Mouse (Mus musculus) CD8-positive naive resting alpha-beta T cell, adult 57 days (primary cell): Measurements from ENCODE around the gene Gm21103. TPM values are rescaled to one million over a fixed set of nuclear protein-coding genes. Genes with fewer than 3 reads are reported as not detected.

ENCODE experiments used
- total RNA-seq: library from RNA; stranded (reverse); gene quantifications from one replicate; pipeline ENCODE4 v1.2.4, GENCODE M21; 2023

The Gm21103 gene
- not detected for total RNA-seq

DNA sequence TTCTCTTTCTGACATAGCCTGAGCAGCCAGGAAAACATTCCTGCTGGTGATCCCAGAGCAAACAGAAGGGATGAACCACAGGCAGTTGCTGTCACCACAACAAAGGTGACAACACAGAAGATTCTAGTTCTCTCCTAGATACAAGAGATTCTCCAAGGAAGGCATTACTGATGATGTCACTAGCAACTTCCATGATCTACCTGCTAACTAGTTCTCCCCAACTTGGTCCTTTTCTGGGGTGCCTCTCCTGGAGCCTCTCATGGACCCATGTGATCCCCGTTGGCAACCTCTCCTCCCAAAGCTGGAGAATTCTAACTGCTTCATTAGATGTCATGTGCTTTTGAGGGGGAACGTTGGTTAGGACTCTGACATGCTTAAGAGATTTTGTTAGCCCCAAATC is at the start of gene Gm21103:
Gene Gm21103 (minus strand): TSS at position 101 of the 400 bp plus-strand sequence.

GRCm38 (mm10) chr14:6343578-6343977 is 38.9 kb upstream of the Gm21103 start, which contains the start of gene Gm3618:
TSS of gene Gm3618 (minus strand) at chr14:6343678.

DNA sequence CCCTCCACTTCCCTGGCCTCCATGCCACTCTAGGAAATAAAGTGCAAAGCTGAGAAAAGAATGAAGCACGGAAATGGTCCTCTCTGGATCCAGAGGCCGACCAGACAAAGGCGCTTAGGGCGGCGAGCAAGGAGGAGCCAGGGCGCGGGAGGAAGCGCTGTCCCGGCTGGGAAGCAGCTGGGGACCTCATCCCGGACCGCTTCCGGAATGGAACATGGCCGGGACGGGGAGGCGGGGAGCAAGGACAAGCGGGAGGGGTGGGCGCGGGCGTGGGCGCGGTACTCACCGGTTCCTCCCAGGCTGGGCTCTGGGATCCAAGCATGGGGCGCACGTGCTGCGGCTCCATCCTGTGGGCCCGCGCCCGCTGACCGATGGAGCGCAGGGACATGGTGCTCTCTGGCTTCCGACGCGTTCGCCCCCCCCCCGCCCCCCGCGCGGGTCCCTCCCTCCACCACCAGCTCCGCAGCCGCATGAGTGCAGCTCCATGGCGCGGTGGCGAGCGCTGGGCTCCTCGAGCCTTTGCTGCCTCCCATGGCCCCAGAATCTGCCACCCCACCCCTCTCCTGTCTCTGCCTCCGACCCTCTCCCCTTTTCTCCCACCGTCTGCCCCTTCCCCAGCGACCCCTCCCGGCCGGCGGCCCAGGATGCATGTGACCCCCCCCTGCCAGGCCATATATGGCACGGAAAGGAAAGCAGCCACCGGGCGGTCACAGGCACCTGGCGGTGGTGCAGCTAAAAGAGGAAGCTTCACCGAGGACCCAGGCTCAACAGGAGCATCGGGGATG is 17.5 kb downstream of the Gm21103 start, which contains the start of gene Gm3411:
Gene Gm3411 (minus strand): TSS at position 320 of the 785 bp plus-strand sequence.

Other genes starting within 250 kb of the Gm21103 start
- gene Gm6337, start 246.6 kb downstream of the Gm21103 start, total RNA-seq: not detected
- not detected for gene Gm8206, start 210.9 kb downstream of the Gm21103 start, total RNA-seq
- not detected for gene Gm3468, start 196.2 kb downstream of the Gm21103 start, total RNA-seq
- gene Gm3476, start 179.0 kb downstream of the Gm21103 start, total RNA-seq: not detected
- not detected for gene Gm21560, start 85.6 kb downstream of the Gm21103 start, total RNA-seq
- not detected for gene Gm3411, start 17.6 kb downstream of the Gm21103 start, total RNA-seq
- gene Gm3618, start 38.8 kb upstream of the Gm21103 start, total RNA-seq: not detected
- gene Gm16440, start 85.5 kb upstream of the Gm21103 start, total RNA-seq: not detected
- not detected for gene Gm3591, start 107.6 kb upstream of the Gm21103 start, total RNA-seq
- gene Gm3594, start 139.8 kb upstream of the Gm21103 start, total RNA-seq: not detected
- not detected for gene Gm8356, start 232.4 kb upstream of the Gm21103 start, total RNA-seq